Mouse (Mus musculus) hindbrain, embryonic 16.5 days (tissue): ENCODE measurements at regions not wholly inside any gene's neighbourhood (a gene's known extent, or its start where the extent isn't known, plus 50 kb on each side); places are given as distances from the start of the nearest gene placed in this dataset.
"Not testable (repeated sequence)": the region's sequence is repeated elsewhere in the genome, so short reads cannot be mapped to it uniquely, and the experiment has no call there.

Experiments
- ATAC-seq: fragments of 200-750 bp; cut with Nextera tagmentation; 2 replicates; pipeline ENCODE4 v1.8.0; 2017; ENCODE audit warnings: moderate TSS enrichment, moderate library complexity
- H3K27ac ChIP-seq: fragments of 300-500 bp; sonication (generic); 2 replicates; pipeline ENCODE4 v1.5.1; 2014; ENCODE audit warnings: low read depth, mild to moderate bottlenecking, control low read depth, low read length, moderate library complexity
- H3K27me3 ChIP-seq: fragments of 300-500 bp; sonication (generic); replicated peaks from 2 replicates; pipeline ENCODE4 v1.6.1; 2014; ENCODE audit warnings: low read length; ENCODE audit not compliant: control insufficient read depth, insufficient read depth
- H3K36me3 ChIP-seq: fragments of 300-500 bp; sonication (generic); 2 replicates; pipeline ENCODE4 v1.6.1; 2014; ENCODE audit warnings: mild to moderate bottlenecking, low read length, moderate library complexity, mixed read lengths; ENCODE audit not compliant: control insufficient read depth, insufficient read depth
- H3K4me1 ChIP-seq: fragments of 300-500 bp; sonication (generic); 2 replicates; pipeline ENCODE4 v1.6.1; 2014; ENCODE audit warnings: low read depth, low read length; ENCODE audit not compliant: control insufficient read depth, insufficient read depth
- H3K4me2 ChIP-seq: fragments of 300-500 bp; sonication (generic); 2 replicates; pipeline ENCODE4 v1.6.1; 2014; ENCODE audit warnings: mild to moderate bottlenecking, low read length, control low read depth, moderate library complexity
- H3K4me3 ChIP-seq: fragments of 300-500 bp; sonication (generic); 2 replicates; pipeline ENCODE4 v1.5.1; 2014; ENCODE audit warnings: mild to moderate bottlenecking, low read length, control low read depth, moderate library complexity
- H3K9ac ChIP-seq: fragments of 300-500 bp; sonication (generic); 2 replicates; pipeline ENCODE4 v1.6.1; 2014; ENCODE audit warnings: low read depth, mild to moderate bottlenecking, control low read depth, low read length, moderate library complexity
- H3K9me3 ChIP-seq: fragments of 300-500 bp; sonication (generic); 2 replicates; pipeline ENCODE4 v1.6.1; 2014; ENCODE audit warnings: mild to moderate bottlenecking, low read length, moderate library complexity; ENCODE audit not compliant: control insufficient read depth
- WGBS: fragments of 180-500 bp; shearing (Covaris S2); extraction: QIAGEN DNeasy Blood & Tissue Kit; methylation state at CpG from one replicate; pipeline ENCODE4 v1.1.7; 2014; 5-methylcytosine and 5-hydroxymethylcytosine counted together

DNA sequence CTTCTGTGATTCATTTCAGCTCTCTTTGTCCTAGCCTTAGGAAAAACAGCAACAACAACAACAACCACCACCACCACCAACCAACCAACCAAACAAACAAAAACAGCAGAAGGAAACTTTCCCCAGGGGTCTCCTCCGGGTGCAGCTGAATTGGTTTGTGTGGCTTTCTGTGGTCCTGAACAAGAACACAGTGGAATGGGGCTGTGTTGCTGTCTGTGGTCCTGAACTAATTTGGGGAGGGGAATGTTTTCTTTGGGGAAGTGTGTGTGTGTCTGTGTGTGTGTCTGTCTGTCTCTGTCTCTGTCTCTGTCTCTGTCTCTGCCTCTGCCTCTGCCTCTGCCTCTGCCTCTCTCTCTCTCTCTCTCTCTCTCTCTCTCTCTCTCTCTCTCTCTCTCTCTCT is 164.8 kb upstream of the 1700012A03Rik start:
- H3K4me2 ChIP-seq, ATAC-seq, H3K9ac ChIP-seq, H3K27me3 ChIP-seq, H3K36me3 ChIP-seq, H3K27ac ChIP-seq, H3K4me3 ChIP-seq, H3K4me1 ChIP-seq, H3K9me3 ChIP-seq: not testable (repeated sequence)
- 0% methylated on average over 1 of the region's 1 CpGs for WGBS

DNA sequence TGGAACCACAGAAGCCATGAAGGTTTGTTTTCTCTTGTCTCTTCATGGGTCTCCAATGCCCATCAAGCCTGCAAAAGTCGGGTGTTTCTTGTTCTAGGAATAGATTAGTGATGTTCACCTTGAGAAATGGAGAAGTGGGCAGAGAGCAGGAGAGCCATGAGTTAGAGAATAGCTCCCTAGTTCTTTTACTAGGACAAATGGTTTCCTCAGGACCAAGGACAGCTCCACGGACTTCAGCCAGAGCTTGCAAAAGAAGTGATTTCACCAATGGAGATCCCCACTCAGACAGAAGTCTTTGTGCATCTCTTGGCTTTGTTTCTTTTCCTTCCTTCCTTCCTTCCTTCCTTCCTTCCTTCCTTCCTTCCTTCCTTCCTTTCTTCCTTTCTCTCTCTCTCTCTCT is 166.3 kb upstream of the 1700012A03Rik start:
- Histone ChIP-seq H3K9ac (no peak overlapping the region), H3K27me3 (no peaks in the 10 kb centered on the region), H3K4me3 (no peak overlapping the region), H3K4me1 (no peaks in the 10 kb centered on the region), H3K4me2 (no peak overlapping the region), H3K9me3 (no peaks in the 10 kb centered on the region), H3K27ac (no peak overlapping the region), H3K36me3 (no peaks in the 10 kb centered on the region)
- no peak for ATAC-seq
- 15% methylated on average over 2 of the region's 2 CpGs for WGBS

DNA sequence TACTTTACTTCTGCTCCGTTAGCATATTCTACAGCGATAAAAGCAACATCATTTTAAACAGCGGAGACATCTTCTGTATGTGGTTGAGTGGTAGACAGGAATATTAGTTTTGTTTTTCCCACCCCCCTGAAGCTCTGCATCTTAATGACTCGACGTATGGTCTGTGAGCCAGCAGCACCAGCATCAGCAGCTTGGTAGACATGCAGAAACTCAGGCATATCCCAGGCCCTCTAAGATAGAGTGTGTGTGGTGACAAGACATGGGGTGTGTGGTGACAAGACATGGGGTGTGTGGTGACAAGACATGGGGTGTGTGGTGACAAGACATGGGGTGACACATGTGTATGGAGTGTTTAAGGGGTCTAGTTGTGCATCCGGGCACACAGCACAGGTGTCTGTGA is 175.4 kb upstream of the 1700012A03Rik start:
- Histone ChIP-seq H3K4me3 (no peak overlapping the region), H3K9ac (no peak overlapping the region), H3K9me3 (no peaks in the 10 kb centered on the region), H3K4me2 (no peak overlapping the region), H3K27ac (no peak overlapping the region), H3K4me1 (peaks cover 3% of the 10 kb centered on the region; the same call in 1 of the 2 replicates), H3K36me3 (no peaks in the 10 kb centered on the region), H3K27me3 (no peaks in the 10 kb centered on the region)
- ATAC-seq, result no peak
- WGBS, result 89% methylated on average over 6 of the region's 6 CpGs

DNA sequence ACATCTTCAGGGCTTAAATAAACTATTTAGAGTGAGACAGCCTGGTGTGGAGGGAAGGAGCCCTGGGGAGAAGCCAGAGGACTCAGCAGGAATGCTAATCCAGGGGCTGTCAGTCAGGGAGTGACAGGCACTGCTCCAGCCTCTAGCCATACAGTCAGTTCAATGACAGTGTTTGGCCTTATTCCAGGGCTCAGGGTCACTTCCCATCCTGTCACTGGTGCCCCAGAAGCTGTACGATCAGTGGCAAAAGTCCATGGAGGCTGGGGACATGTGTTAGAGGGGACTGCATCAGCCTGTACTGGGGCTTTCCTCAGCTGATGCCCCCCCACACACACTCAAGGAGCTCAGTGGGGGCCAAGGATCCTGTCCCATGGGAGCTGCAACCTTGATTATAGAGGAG is 176.1 kb upstream of the 1700012A03Rik start:
- ATAC-seq, result 0 out of 2 replicates have a peak, but pooled peaks have one; percentile 20

DNA sequence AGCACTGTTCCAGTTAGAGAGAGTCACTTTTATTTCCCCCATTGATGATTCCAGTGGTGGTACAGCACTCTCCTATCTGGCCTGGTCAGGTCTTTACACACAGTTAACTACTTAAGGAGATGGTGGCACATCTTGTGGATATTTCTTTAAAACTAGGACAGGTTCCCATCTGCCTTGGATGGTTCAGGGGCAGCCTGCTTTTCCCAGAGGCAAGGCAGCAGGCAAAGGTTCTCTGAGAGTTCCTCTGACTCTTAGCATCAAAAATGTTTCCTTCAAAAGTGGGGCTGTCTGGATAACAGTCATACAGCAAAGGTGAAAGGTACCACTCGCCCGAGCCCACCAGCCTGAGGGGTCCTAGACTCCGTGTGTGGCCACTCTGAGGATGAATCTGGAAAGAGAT is 178.3 kb upstream of the 1700012A03Rik start:
- peaks cover 3% of the 10 kb centered on the region; the same call in 1 of the 2 replicates for H3K4me1 ChIP-seq
- no peak overlapping the region for H3K4me2 ChIP-seq
- no peaks in the 10 kb centered on the region for H3K9me3 ChIP-seq
- WGBS, result 96% methylated on average over 3 of the region's 3 CpGs
- no peak overlapping the region for H3K27ac ChIP-seq
- H3K27me3 ChIP-seq, result no peaks in the 10 kb centered on the region
- no peak overlapping the region for H3K4me3 ChIP-seq
- H3K9ac ChIP-seq, result no peak overlapping the region
- no peak for ATAC-seq
- no peaks in the 10 kb centered on the region for H3K36me3 ChIP-seq

More for the DNA sequence above, 176.1 kb upstream of the 1700012A03Rik start:
- Histone ChIP-seq H3K27ac (no peak overlapping the region), H3K9me3 (no peaks in the 10 kb centered on the region), H3K27me3 (no peaks in the 10 kb centered on the region), H3K4me2 (no peak overlapping the region), H3K36me3 (no peaks in the 10 kb centered on the region), H3K4me1 (peaks cover 3% of the 10 kb centered on the region; the same call in 1 of the 2 replicates), H3K9ac (no peak overlapping the region), H3K4me3 (no peak overlapping the region)
- WGBS, result 14% methylated on average over 1 of the region's 1 CpGs

DNA sequence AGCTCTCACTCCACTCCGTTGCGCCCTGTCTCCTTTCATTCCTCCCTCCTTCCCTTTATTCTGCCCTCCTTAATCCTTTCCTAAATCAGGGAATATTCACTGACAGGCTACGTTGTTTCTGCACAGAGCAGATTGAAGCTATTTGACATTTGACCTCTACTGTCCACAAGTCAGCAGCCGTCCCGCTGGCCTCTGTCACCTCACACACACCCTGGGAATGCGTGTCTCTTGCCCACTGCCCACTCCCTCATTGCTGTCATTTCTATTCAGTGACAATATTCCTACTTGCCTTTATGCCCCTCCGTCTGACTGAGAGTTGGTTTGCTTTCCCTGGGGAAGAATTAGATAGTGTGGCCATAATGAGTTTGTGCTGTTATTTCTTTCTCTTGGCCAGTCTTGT is 188.1 kb upstream of the 1700012A03Rik start:
- 23% methylated on average over 7 of the region's 7 CpGs for WGBS

DNA sequence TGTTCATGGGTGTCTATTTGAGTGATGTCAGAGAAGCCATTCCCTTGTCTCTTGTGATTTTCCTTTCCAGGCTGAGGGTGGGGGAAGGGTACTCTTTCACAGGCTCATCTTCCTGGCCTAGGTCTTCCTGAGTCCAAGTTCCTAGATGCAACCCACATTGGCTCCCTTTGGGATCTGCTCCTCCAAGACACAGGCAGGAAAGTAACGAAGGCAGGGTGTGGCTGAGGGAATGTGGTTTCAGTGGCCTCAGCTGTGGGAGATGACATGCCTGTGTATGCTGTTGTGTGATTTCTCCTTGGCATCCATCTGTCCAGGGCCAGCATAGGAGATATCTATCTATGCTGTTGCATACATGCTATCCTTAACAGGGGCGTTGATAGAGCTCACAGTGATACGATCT is 190.4 kb upstream of the 1700012A03Rik start:
- H3K4me2 ChIP-seq, result no peak overlapping the region
- 86% methylated on average over 3 of the region's 3 CpGs for WGBS
- no peaks in the 10 kb centered on the region for H3K36me3 ChIP-seq
- no peak overlapping the region for H3K27ac ChIP-seq
- H3K9me3 ChIP-seq, result no peaks in the 10 kb centered on the region
- no peaks in the 10 kb centered on the region for H3K27me3 ChIP-seq
- peaks cover 3% of the 10 kb centered on the region; the same call in 1 of the 2 replicates for H3K4me1 ChIP-seq
- ATAC-seq, result no peak
- no peak overlapping the region for H3K4me3 ChIP-seq
- no peak overlapping the region for H3K9ac ChIP-seq

More for the DNA sequence above, 188.1 kb upstream of the 1700012A03Rik start:
- H3K9ac ChIP-seq, result no peak overlapping the region
- no peak overlapping the region for H3K4me2 ChIP-seq
- H3K9me3 ChIP-seq, result no peaks in the 10 kb centered on the region
- no peaks in the 10 kb centered on the region for H3K27me3 ChIP-seq
- H3K4me1 ChIP-seq, result peaks cover 3% of the 10 kb centered on the region; the same call in 1 of the 2 replicates
- no peak for ATAC-seq
- H3K27ac ChIP-seq, result peak overlapping the region; percentile 39; the same call in 1 of the 2 replicates
- no peaks in the 10 kb centered on the region for H3K36me3 ChIP-seq
- no peak overlapping the region for H3K4me3 ChIP-seq

DNA sequence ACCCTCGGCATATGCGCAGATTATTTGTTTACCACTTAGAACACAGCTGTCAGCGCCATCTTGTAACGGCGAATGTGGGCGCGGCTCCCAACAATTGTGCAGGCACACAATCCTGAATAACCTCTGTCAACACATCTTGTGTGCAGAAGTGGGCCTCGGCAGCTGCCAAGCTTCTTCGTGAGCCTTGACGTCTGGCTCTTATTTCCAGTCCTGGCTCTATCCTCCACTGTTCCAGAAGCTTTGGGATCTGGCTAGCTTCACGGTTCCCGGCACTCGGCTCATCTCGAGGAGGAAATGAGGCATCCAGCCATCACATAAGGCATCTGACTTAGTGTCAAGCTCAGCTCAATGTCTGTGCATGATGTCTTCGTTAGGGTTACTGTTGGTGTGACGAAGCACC is 195.8 kb upstream of the 1700012A03Rik start:
- Histone ChIP-seq H3K4me3 (no peak overlapping the region), H3K9ac (no peak overlapping the region), H3K4me2 (no peak overlapping the region), H3K4me1 (no peaks in the 10 kb centered on the region), H3K27ac (no peak overlapping the region), H3K27me3 (no peaks in the 10 kb centered on the region), H3K36me3 (no peaks in the 10 kb centered on the region), H3K9me3 (0 out of 2 replicates have a peak, but pooled peaks cover 2% of the 10 kb centered on the region)
- WGBS, result 97% methylated on average over 14 of the region's 16 CpGs
- ATAC-seq, result no peak

DNA sequence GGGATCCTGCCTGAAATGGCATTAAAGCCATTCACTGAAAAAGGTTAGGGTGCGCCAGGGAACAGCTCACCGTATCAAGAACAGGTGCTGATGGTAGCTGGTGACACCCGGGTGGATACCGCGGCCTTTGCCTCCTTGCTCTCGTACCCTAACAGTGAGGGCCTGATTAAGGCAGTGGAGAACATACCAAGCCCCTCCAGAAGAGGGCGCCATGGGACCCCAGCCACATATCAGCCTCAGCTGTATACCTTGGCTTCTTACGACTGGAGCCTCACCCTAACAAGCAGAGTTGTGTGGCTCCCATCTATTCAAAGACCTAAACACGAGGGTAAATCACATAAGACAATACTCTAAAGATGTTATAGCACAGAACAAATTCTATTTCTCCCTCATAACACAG is 203.7 kb upstream of the 1700012A03Rik start:
- no peaks in the 10 kb centered on the region for H3K9me3 ChIP-seq
- H3K4me2 ChIP-seq, result no peak overlapping the region
- no peak overlapping the region for H3K27ac ChIP-seq
- ATAC-seq, result no peak
- H3K4me3 ChIP-seq, result no peak overlapping the region
- WGBS, result 86% methylated on average over 9 of the region's 9 CpGs
- H3K27me3 ChIP-seq, result no peaks in the 10 kb centered on the region
- no peaks in the 10 kb centered on the region for H3K36me3 ChIP-seq
- no peak overlapping the region for H3K9ac ChIP-seq
- no peaks in the 10 kb centered on the region for H3K4me1 ChIP-seq

DNA sequence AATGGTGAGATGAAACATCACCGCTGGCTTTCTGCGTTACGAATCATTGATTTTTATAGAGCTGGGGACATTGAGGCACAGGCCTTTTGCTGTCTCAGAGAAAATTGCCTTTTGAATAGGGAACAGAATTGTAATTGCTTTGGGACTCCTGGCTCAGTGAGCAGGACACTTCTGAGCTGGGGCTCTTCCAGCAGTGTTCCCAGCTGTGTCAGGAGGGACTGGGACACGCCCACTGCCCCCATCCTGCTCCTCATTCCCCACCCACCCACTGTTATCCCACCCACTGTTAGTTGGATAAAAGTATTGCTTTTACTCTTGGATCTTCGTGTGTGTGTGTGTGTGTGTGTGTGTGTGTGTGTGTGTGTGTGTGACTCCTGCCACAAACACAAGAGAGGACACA is 204.4 kb upstream of the 1700012A03Rik start:
- H3K9ac ChIP-seq, result no peak overlapping the region
- H3K36me3 ChIP-seq, result no peaks in the 10 kb centered on the region
- H3K27ac ChIP-seq, result no peak overlapping the region
- no peaks in the 10 kb centered on the region for H3K4me1 ChIP-seq
- no peak overlapping the region for H3K4me2 ChIP-seq
- ATAC-seq, result no peak
- no peaks in the 10 kb centered on the region for H3K27me3 ChIP-seq
- no peak overlapping the region for H3K4me3 ChIP-seq
- H3K9me3 ChIP-seq, result no peaks in the 10 kb centered on the region
- 62% methylated on average over 5 of the region's 5 CpGs for WGBS
